Mouse (Mus musculus) liver, embryonic 16.5 days (tissue): ENCODE data around the gene Cygb. TPM values are rescaled to one million over a fixed set of nuclear protein-coding genes. Genes with fewer than 3 reads are reported as not detected.

Experiments
- ATAC-seq: fragments of 200-750 bp; cut with Nextera tagmentation; 2 replicates; pipeline ENCODE4 v1.8.0; 2017; ENCODE audit warnings: low read depth, mild to moderate bottlenecking, moderate number of reproducible peaks, moderate library complexity
- H3K27ac ChIP-seq: fragments of 300-500 bp; sonication (generic); 2 replicates; pipeline ENCODE4 v1.5.1; 2014; ENCODE audit warnings: mild to moderate bottlenecking, low read length
- H3K27me3 ChIP-seq: fragments of 300-500 bp; sonication (generic); 2 replicates; pipeline ENCODE4 v1.6.1; 2014; ENCODE audit warnings: low read depth, low read length, mixed read lengths; ENCODE audit not compliant: control insufficient read depth, insufficient read depth
- H3K36me3 ChIP-seq: fragments of 300-500 bp; sonication (generic); 2 replicates; pipeline ENCODE4 v1.6.1; 2014; ENCODE audit warnings: mild to moderate bottlenecking; ENCODE audit not compliant: control insufficient read depth, insufficient read depth
- H3K4me1 ChIP-seq: fragments of 300-500 bp; sonication (generic); 2 replicates; pipeline ENCODE4 v1.6.1; 2014; ENCODE audit warnings: low read depth, low read length, mixed read lengths; ENCODE audit not compliant: control insufficient read depth
- H3K4me2 ChIP-seq: fragments of 300-500 bp; sonication (generic); 2 replicates; pipeline ENCODE4 v1.6.1; 2014; ENCODE audit warnings: low read depth, low read length, mixed read lengths
- H3K4me3 ChIP-seq: fragments of 300-500 bp; sonication (generic); 2 replicates; pipeline ENCODE4 v1.5.1; 2014; ENCODE audit warnings: low read depth, mild to moderate bottlenecking, low read length
- H3K9ac ChIP-seq: fragments of 300-500 bp; sonication (generic); 2 replicates; pipeline ENCODE4 v1.6.1; 2014; ENCODE audit warnings: low read depth, low read length
- H3K9me3 ChIP-seq: fragments of 300-500 bp; sonication (generic); replicated peaks from 2 replicates; pipeline ENCODE4 v1.6.1; 2016; ENCODE audit warnings: low read length; ENCODE audit not compliant: control insufficient read depth
- WGBS: fragments of 180-500 bp; shearing (Covaris S2); extraction: QIAGEN DNeasy Blood & Tissue Kit; methylation state at CpG from one replicate; pipeline ENCODE4 v1.1.7; 2014; ENCODE audit not compliant: insufficient replicate concordance; 5-methylcytosine and 5-hydroxymethylcytosine counted together
- polyA plus RNA-seq: library from polyadenylated mRNA; unstranded; fragments of >200 nt; fragmentation: Nextera tagmentation; extraction: Ambion mirVana; gene quantifications from 2 replicates; pipeline ENCODE4 v1.2.1, GENCODE M21; 2015

Cygb gene
- polyA plus RNA-seq, 1 experiment from 2014 or later: 1.1 TPM

DNA sequence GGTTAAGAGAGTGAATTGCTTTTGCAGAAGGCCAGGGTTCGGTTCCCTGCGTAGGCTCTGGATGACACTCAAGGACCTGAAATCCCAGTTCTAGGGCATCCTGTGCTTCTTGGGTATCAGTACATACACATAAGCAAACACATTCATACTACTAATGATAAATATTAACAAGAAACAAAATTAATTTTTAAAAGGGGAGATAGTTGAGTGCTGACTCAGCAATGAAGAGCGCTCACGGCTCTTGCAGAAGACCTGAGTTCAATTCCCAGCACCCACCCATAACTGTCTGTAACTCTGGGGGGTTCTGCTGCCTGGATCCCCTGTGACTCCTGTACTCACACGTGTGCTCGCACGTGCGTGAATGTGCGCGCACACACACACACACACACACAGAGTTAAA, 35.5 kb upstream of the Cygb start:
- H3K4me1 ChIP-seq: no peaks in the 10 kb centered on the region
- H3K36me3 ChIP-seq: no peaks in the 10 kb centered on the region
- no peak overlapping the region for H3K4me2 ChIP-seq
- 79% methylated on average over 10 of the region's 10 CpGs for WGBS
- peaks cover 12% of the 10 kb centered on the region for H3K27me3 ChIP-seq
- no peak for ATAC-seq
- H3K9me3 ChIP-seq: no peaks in the 10 kb centered on the region
- H3K27ac ChIP-seq: no peak overlapping the region
- H3K9ac ChIP-seq: no peak overlapping the region
- no peak overlapping the region for H3K4me3 ChIP-seq

GRCm38 (mm10) chr11:116687897-116688296, 33.8 kb upstream of the Cygb start:
- Histone ChIP-seq H3K9ac (no peak overlapping the region), H3K4me2 (no peak overlapping the region), H3K9me3 (no peaks in the 10 kb centered on the region), H3K27me3 (no peaks in the 10 kb centered on the region; the same call in 1 of the 2 replicates), H3K36me3 (no peaks in the 10 kb centered on the region), H3K27ac (no peak overlapping the region), H3K4me1 (no peaks in the 10 kb centered on the region), H3K4me3 (no peak overlapping the region)
- 59% methylated on average over 8 of the region's 8 CpGs for WGBS
- ATAC-seq: no peak

DNA sequence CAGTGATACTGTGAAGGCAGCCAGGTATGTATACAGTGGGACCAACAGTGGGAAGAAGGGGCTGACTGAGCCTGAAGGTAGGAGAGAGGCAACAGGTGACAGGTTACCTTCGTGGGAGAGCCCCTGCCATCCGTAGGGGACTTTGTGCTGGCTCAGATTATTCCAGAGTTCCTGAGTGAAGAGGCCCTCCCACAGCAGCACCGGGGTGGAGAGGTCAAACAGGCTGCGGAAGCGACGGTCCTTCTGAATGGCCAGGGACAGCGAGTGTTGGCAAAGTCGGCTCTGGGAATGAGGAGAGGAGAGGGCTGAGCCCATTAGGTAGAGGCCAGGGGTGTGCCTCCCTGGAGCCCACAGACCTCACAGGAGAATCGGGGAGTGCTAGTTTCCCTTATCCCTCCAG, 31.6 kb upstream of the Cygb start:
- WGBS: 63% methylated on average over 9 of the region's 9 CpGs
- no peak for ATAC-seq
- no peak overlapping the region for H3K4me3 ChIP-seq

GRCm38 (mm10) chr11:116683777-116684176, 29.7 kb upstream of the Cygb start:
- ATAC-seq: no peak
- 63% methylated on average over 4 of the region's 4 CpGs for WGBS
- Histone ChIP-seq H3K4me3 (no peak overlapping the region), H3K36me3 (no peaks in the 10 kb centered on the region), H3K27me3 (no peaks in the 10 kb centered on the region), H3K9me3 (no peaks in the 10 kb centered on the region), H3K4me1 (peaks cover 5% of the 10 kb centered on the region; the same call in 1 of the 2 replicates), H3K9ac (no peak overlapping the region), H3K4me2 (no peak overlapping the region), H3K27ac (no peak overlapping the region)

More for the DNA sequence above, 31.6 kb upstream of the Cygb start:
- Histone ChIP-seq H3K9ac (no peak overlapping the region), H3K9me3 (no peaks in the 10 kb centered on the region), H3K4me1 (peaks cover 5% of the 10 kb centered on the region; the same call in 1 of the 2 replicates), H3K27ac (no peak overlapping the region), H3K27me3 (no peaks in the 10 kb centered on the region), H3K4me2 (no peak overlapping the region), H3K36me3 (no peaks in the 10 kb centered on the region)

DNA sequence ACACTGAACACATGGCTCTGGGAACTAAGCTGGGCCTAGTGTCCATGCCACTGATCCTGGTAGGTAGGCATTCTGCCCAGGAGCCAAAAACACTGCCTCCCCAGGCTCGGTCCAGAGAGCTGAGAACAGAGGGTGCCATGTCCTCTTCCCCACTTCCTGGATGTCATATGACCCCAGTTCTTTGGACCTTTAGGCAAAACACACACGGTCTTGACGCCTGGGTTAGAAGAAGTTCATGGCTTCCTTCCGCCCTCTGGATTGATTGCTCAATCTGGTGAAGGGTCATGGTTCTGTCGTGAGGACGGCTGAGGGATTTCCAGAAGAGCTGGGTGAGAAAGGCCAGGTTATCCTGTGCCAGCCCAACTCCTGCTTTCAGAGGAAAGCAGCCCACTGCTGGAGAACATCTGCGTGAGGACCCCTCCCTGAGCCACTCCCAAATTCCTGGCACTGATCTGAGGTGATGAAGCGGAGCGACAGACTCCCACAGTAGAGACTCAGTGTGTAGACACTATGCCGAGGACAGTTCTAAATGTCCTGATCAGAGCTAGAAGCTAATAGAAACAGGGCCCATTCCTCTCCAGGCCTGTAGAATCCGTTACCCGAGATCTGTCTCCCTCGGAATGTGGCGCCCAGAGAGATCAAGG, 28.5 kb upstream of the Cygb start:
- H3K4me2 ChIP-seq: no peak overlapping the region
- no peak overlapping the region for H3K9ac ChIP-seq
- WGBS: 65% methylated on average over 14 of the region's 14 CpGs
- H3K27me3 ChIP-seq: no peaks in the 10 kb centered on the region
- no peak overlapping the region for H3K4me3 ChIP-seq
- no peaks in the 10 kb centered on the region for H3K9me3 ChIP-seq
- H3K36me3 ChIP-seq: no peaks in the 10 kb centered on the region; the same call in 1 of the 2 replicates
- peak; percentile 46 for ATAC-seq
- peaks cover 5% of the 10 kb centered on the region; the same call in 1 of the 2 replicates for H3K4me1 ChIP-seq
- no peak overlapping the region for H3K27ac ChIP-seq

DNA sequence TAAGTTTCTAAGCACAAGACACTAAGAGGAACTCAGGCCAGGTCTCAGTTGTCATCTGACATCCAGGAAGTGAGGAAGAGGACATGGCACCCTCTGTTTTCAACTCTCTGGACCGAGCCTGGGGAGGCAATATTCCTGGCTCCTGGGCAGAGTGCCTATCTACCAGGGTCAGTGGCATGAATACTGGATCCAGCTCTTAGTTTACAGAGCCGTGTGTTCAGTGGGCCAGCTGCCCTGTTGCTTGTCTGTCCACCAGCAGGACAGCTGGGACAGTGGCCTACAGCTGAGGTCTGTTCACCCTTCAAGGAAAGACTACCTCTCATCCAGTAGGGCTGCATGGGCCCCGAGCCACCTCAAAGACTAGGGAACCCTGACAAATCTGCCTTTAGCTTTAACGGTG, 27.0 kb upstream of the Cygb start:
- Histone ChIP-seq H3K27me3 (no peaks in the 10 kb centered on the region), H3K4me2 (no peak overlapping the region), H3K9me3 (no peaks in the 10 kb centered on the region), H3K36me3 (peaks cover 6% of the 10 kb centered on the region; the same call in 1 of the 2 replicates), H3K9ac (no peak overlapping the region), H3K4me1 (peaks cover 5% of the 10 kb centered on the region; the same call in 1 of the 2 replicates), H3K4me3 (no peak overlapping the region), H3K27ac (no peak overlapping the region)
- no peak for ATAC-seq
- 60% methylated on average over 4 of the region's 4 CpGs for WGBS

GRCm38 (mm10) chr11:116680321-116681091, 26.4 kb upstream of the Cygb start:
- H3K4me2 ChIP-seq: no peak overlapping the region
- H3K27me3 ChIP-seq: no peaks in the 10 kb centered on the region
- H3K27ac ChIP-seq: no peak overlapping the region
- peaks cover 5% of the 10 kb centered on the region; the same call in 1 of the 2 replicates for H3K4me1 ChIP-seq
- H3K9ac ChIP-seq: no peak overlapping the region
- ATAC-seq: no peak
- H3K9me3 ChIP-seq: no peaks in the 10 kb centered on the region
- no peak overlapping the region for H3K4me3 ChIP-seq
- peaks cover 10% of the 10 kb centered on the region for H3K36me3 ChIP-seq
- WGBS: 66% methylated on average over 24 of the region's 24 CpGs

DNA sequence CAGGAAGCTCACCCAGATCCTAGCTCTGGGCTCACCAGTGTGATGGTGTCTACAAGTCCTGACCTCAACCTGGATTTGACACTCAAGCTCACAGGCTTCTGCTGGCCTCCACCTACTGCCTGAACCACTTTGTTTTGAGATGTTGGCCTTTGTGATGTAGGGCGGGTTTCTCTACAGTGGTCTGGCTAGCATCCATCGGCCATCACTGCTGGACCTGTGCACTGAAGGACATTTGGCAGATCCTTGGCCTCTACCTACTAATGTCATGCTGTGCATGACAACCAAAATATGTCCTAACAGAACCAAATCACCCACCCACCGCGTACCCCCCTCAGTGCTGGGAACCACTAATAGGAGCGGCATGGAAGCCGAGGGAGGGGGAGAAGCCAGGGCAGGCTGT, 25.0 kb upstream of the Cygb start:
- H3K9ac ChIP-seq: no peak overlapping the region
- H3K36me3 ChIP-seq: peaks cover 21% of the 10 kb centered on the region
- no peak overlapping the region for H3K4me3 ChIP-seq
- ATAC-seq: no peak
- no peaks in the 10 kb centered on the region for H3K27me3 ChIP-seq
- 84% methylated on average over 6 of the region's 6 CpGs for WGBS
- no peak overlapping the region for H3K4me2 ChIP-seq
- H3K9me3 ChIP-seq: no peaks in the 10 kb centered on the region
- H3K27ac ChIP-seq: no peak overlapping the region
- H3K4me1 ChIP-seq: peaks cover 7% of the 10 kb centered on the region
